16 mouse cellular contexts compared by ENCODE assay signal in the genomic region with DNA sequence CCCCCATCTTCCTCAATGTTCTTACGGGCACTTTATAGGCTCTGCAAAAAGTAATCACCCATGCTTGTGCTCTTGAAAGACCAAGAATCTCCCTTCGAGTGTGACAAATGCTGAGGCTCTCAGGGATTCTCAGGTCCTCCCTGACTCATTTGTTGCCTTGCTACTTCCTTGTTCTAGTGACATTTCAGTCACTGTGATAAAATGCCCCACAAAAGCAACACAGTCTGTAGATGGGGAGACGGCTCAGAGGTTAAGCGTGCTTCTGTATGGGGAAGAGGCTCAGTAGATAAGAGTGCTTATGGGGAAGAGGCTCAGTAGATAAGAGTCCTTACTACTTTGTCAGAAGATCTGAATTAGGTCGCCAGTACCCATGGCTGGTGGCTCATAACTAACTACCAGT.
A peak's percentile ranks its signal among the peaks of the same experiment; 100 is the strongest.
DNase-seq lines count a peak whose midpoint lies in the region; ATAC-seq and TF ChIP-seq lines count a peak whose summit lies in the region.
"Had no signal": no experiment of that assay in that cellular context is flagged by ENCODE, and none has a peak within 500 bp of the region (broad histone marks: within the 10 kb centered on the region; RNA-seq: fewer than 3 reads in every experiment).

No protein-coding gene starts in this region.

- DNase-seq in stomach, postnatal 0 days (ENCODE audit: low spot score) = no peak
- DNase-seq in forebrain, postnatal 0 days = no peak
- DNase-seq in adrenal gland, adult (ENCODE audit: inconsistent age in 2 of 2, low spot score in 1 of 2) = no peak
- DNase-seq: cerebellum, adult 2 months; heart, adult 11 months; kidney, postnatal 14 days; layer of hippocampus, postnatal 36 days had no signal

- H3K36me3 ChIP-seq in stomach, embryonic 15.5 days = no peaks in the 10 kb centered on the region
- H3K36me3 ChIP-seq in stomach, postnatal 0 days (ENCODE audit: control insufficient read depth, insufficient read depth, low read length) = no peaks in the 10 kb centered on the region
- no peaks in the 10 kb centered on the region for H3K36me3 ChIP-seq in liver, embryonic 16.5 days (ENCODE audit: control insufficient read depth, insufficient read depth)
- no peaks in the 10 kb centered on the region for H3K36me3 ChIP-seq in forebrain, postnatal 0 days (ENCODE audit: insufficient read depth)
- H3K36me3 ChIP-seq in kidney, embryonic 14.5 days (ENCODE audit: control insufficient read depth, insufficient read depth, low read length) = no peaks in the 10 kb centered on the region
- H3K36me3 ChIP-seq: embryonic facial prominence, embryonic 15.5 days; hindbrain, embryonic 12.5 days; midbrain, embryonic 10.5 days; neural tube, embryonic 15.5 days had no signal

- H3K4me1 ChIP-seq in stomach, embryonic 15.5 days = no peaks in the 10 kb centered on the region
- H3K4me1 ChIP-seq in stomach, postnatal 0 days (replicated peaks; ENCODE audit: control insufficient read depth, insufficient read depth) = no peaks in the 10 kb centered on the region
- peaks cover 10% of the 10 kb centered on the region for H3K4me1 ChIP-seq in liver, embryonic 16.5 days (ENCODE audit: control insufficient read depth, low read depth, low read length)
- no peaks in the 10 kb centered on the region for H3K4me1 ChIP-seq in forebrain, postnatal 0 days (ENCODE audit: insufficient read depth)
- no peaks in the 10 kb centered on the region for H3K4me1 ChIP-seq in kidney, embryonic 14.5 days (ENCODE audit: control insufficient read depth, insufficient read depth, low read length)
- H3K4me1 ChIP-seq: embryonic facial prominence, embryonic 15.5 days; hindbrain, embryonic 12.5 days; neural tube, embryonic 15.5 days had no signal

- no peak for TF ChIP-seq EP300 in stomach, postnatal 0 days (optimal IDR thresholded peaks at IDR 0.05)

- 78% methylated on average over 5 of the region's 5 CpGs for WGBS in stomach, embryonic 15.5 days
- WGBS in stomach, postnatal 0 days = 82% methylated on average over 5 of the region's 5 CpGs
- WGBS in liver, embryonic 16.5 days (ENCODE audit: insufficient replicate concordance) = 26% methylated on average over 5 of the region's 5 CpGs
- WGBS in forebrain, postnatal 0 days = 90% methylated on average over 5 of the region's 5 CpGs
- WGBS in kidney, embryonic 14.5 days = 89% methylated on average over 5 of the region's 5 CpGs

- no peak overlapping the region for H3K27ac ChIP-seq in stomach, embryonic 15.5 days
- H3K27ac ChIP-seq in stomach, postnatal 0 days (replicated peaks) = no peak overlapping the region
- 0 out of 2 replicates have a peak overlapping the region, but pooled peaks have one; percentile 13 for H3K27ac ChIP-seq in liver, embryonic 16.5 days (ENCODE audit: low read length)
- H3K27ac ChIP-seq in forebrain, postnatal 0 days (ENCODE audit: low read depth, low read length) = no peak overlapping the region
- H3K27ac ChIP-seq in kidney, embryonic 14.5 days (ENCODE audit: low read depth, low read length) = no peak overlapping the region
- H3K27ac ChIP-seq: embryonic facial prominence, embryonic 15.5 days; hindbrain, embryonic 12.5 days; midbrain, embryonic 10.5 days; neural tube, embryonic 15.5 days had no signal

- no peak overlapping the region for H3K9ac ChIP-seq in stomach, embryonic 15.5 days
- H3K9ac ChIP-seq in stomach, postnatal 0 days (ENCODE audit: low read length) = no peak overlapping the region
- no peak overlapping the region for H3K9ac ChIP-seq in liver, embryonic 16.5 days (ENCODE audit: low read depth, low read length)
- no peak overlapping the region for H3K9ac ChIP-seq in forebrain, postnatal 0 days
- no peak overlapping the region for H3K9ac ChIP-seq in kidney, embryonic 14.5 days (ENCODE audit: low read depth, low read length)
- H3K9ac ChIP-seq: embryonic facial prominence, embryonic 15.5 days; hindbrain, embryonic 12.5 days; neural tube, embryonic 15.5 days had no signal

- no peaks in the 10 kb centered on the region for H3K27me3 ChIP-seq in stomach, embryonic 15.5 days (replicated peaks)
- no peaks in the 10 kb centered on the region for H3K27me3 ChIP-seq in stomach, postnatal 0 days (ENCODE audit: control insufficient read depth, insufficient read depth, low read length)
- no peaks in the 10 kb centered on the region for H3K27me3 ChIP-seq in liver, embryonic 16.5 days (ENCODE audit: control insufficient read depth, insufficient read depth, low read depth, low read length)
- no peaks in the 10 kb centered on the region for H3K27me3 ChIP-seq in forebrain, postnatal 0 days (ENCODE audit: insufficient read depth, low read length)
- no peaks in the 10 kb centered on the region for H3K27me3 ChIP-seq in kidney, embryonic 14.5 days (ENCODE audit: control insufficient read depth, insufficient read depth, low read length)
- H3K27me3 ChIP-seq: embryonic facial prominence, embryonic 15.5 days; hindbrain, embryonic 12.5 days; neural tube, embryonic 15.5 days had no signal

- H3K4me3 ChIP-seq in stomach, embryonic 15.5 days (replicated peaks) = no peak overlapping the region
- H3K4me3 ChIP-seq in stomach, postnatal 0 days (ENCODE audit: low read depth, low read length) = no peak overlapping the region
- no peak overlapping the region for H3K4me3 ChIP-seq in liver, embryonic 16.5 days (ENCODE audit: low read depth, low read length)
- H3K4me3 ChIP-seq in forebrain, postnatal 0 days (ENCODE audit: low read depth, low read length) = no peak overlapping the region
- H3K4me3 ChIP-seq in kidney, embryonic 14.5 days (ENCODE audit: low read length) = no peak overlapping the region
- H3K4me3 ChIP-seq: embryonic facial prominence, embryonic 15.5 days; hindbrain, embryonic 12.5 days; midbrain, embryonic 10.5 days; neural tube, embryonic 15.5 days had no signal

- ATAC-seq in stomach, embryonic 15.5 days (ENCODE audit: insufficient read depth, low FRiP score, low read depth) = peak; percentile 75; the same call in 1 of the 2 replicates
- ATAC-seq in stomach, postnatal 0 days (ENCODE audit: low FRiP score, low TSS enrichment) = no peak
- ATAC-seq in erythroid progenitor cell, adult 5-6 weeks (replicated peaks; ENCODE audit: low FRiP score, poor library complexity, severe bottlenecking) = peak; percentile 83
- ATAC-seq in liver, embryonic 16.5 days (ENCODE audit: low read depth) = peak; percentile 96
- no peak for ATAC-seq in forebrain, postnatal 0 days
- ATAC-seq in kidney, embryonic 14.5 days (ENCODE audit: low FRiP score, low TSS enrichment) = no peak
- ATAC-seq: forebrain, embryonic 14.5 days had no signal

- H3K4me2 ChIP-seq in stomach, embryonic 15.5 days = no peak overlapping the region
- no peak overlapping the region for H3K4me2 ChIP-seq in stomach, postnatal 0 days (replicated peaks; ENCODE audit: low read depth)
- H3K4me2 ChIP-seq in liver, embryonic 16.5 days (ENCODE audit: low read depth, low read length) = peak overlapping the region; percentile 12; the same call in 1 of the 2 replicates
- H3K4me2 ChIP-seq in forebrain, postnatal 0 days (ENCODE audit: low read depth) = no peak overlapping the region
- H3K4me2 ChIP-seq in kidney, embryonic 14.5 days (replicated peaks; ENCODE audit: low read depth, low read length) = no peak overlapping the region
- H3K4me2 ChIP-seq: embryonic facial prominence, embryonic 15.5 days; hindbrain, embryonic 12.5 days; neural tube, embryonic 15.5 days had no signal

- no peak for TF ChIP-seq CTCF in stomach, postnatal 0 days (IDR thresholded peaks at IDR 0.05; ENCODE audit: low read depth)
- no peak for TF ChIP-seq CTCF in forebrain, postnatal 0 days (IDR thresholded peaks at IDR 0.05; ENCODE audit: low read depth)

- no peaks in the 10 kb centered on the region for H3K9me3 ChIP-seq in stomach, embryonic 15.5 days
- H3K9me3 ChIP-seq in stomach, postnatal 0 days (ENCODE audit: control insufficient read depth, low read length) = no peaks in the 10 kb centered on the region
- H3K9me3 ChIP-seq in liver, embryonic 16.5 days (replicated peaks; ENCODE audit: control insufficient read depth, low read length) = no peaks in the 10 kb centered on the region
- H3K9me3 ChIP-seq in forebrain, postnatal 0 days (ENCODE audit: low read length) = no peaks in the 10 kb centered on the region
- no peaks in the 10 kb centered on the region for H3K9me3 ChIP-seq in kidney, embryonic 14.5 days (ENCODE audit: control insufficient read depth, low read length)
- H3K9me3 ChIP-seq: embryonic facial prominence, embryonic 15.5 days; hindbrain, embryonic 12.5 days; midbrain, embryonic 10.5 days; neural tube, embryonic 15.5 days had no signal

Comparison
In these comparisons a context has a peak if more than half of its experiments do, and no peak if none do; other contexts are left out.
1. ATAC-seq: peak in stomach, embryonic 15.5 days (single experiment), erythroid progenitor cell, adult 5-6 weeks (single experiment) and liver, embryonic 16.5 days (single experiment); none in stomach, postnatal 0 days (single experiment), forebrain, postnatal 0 days (single experiment) and kidney, embryonic 14.5 days (single experiment).